In the genomic region with DNA sequence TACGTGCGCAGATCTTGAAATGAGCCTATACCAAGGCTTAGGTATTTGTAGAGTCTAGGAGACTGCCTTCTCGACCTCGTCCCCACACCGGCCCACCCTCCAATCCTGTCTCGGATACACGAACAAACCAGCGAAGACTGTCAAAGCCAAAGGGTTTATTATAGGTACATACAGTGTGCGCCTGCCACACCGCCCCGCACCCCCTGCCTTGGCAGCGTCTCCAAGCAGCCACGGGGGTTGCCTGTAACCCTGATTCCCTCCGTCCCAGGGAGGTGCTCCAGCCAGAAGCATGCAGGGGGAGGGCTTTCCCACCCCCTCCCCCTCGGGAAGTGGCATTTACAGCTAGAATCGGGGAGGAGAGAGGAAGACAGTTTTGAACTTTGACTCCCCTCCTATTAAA, we compare ENCODE assay signal across 8 mouse cellular contexts. TPM values are rescaled to one million over a fixed set of nuclear protein-coding genes. Genes with fewer than 3 reads are reported as not detected.
DNase-seq lines count a peak whose midpoint lies in the region; ATAC-seq and TF ChIP-seq lines count a peak whose summit lies in the region.

No protein-coding gene starts in this region.

- ATAC-seq in neural tube, embryonic 11.5 days (ENCODE audit: insufficient read depth, low FRiP score, low TSS enrichment): peak; percentile 35
- peak; percentile 20 for ATAC-seq in heart, embryonic 14.5 days (ENCODE audit: insufficient number of reproducible peaks, insufficient read depth, low FRiP score, low read depth)
- peak; percentile 47 for ATAC-seq in kidney, postnatal 0 days (replicated peaks; ENCODE audit: low FRiP score, low read depth)

- H3K27ac ChIP-seq in neural tube, embryonic 11.5 days (ENCODE audit: low read depth, low read length): no peak overlapping the region
- peak overlapping the region; percentile 71 to 85 for H3K27ac ChIP-seq in heart, embryonic 14.5 days (replicated peaks in 1 of 2; ENCODE audit: control insufficient read depth in 1 of 2, insufficient read depth in 1 of 2, low read depth in 2 of 2, low read length in 2 of 2)
- H3K27ac ChIP-seq in kidney, postnatal 0 days: peak overlapping the region; percentile 80

- H3K4me2 ChIP-seq in neural tube, embryonic 11.5 days (ENCODE audit: low read depth): peak overlapping the region; percentile 39
- peak overlapping the region; percentile 91 for H3K4me2 ChIP-seq in heart, embryonic 14.5 days (ENCODE audit: low read length)
- peak overlapping the region; percentile 82 for H3K4me2 ChIP-seq in kidney, postnatal 0 days (ENCODE audit: low read length)

- H3K4me1 ChIP-seq in neural tube, embryonic 11.5 days (ENCODE audit: control insufficient read depth, insufficient read depth, low read length): peaks cover 6% of the 10 kb centered on the region; the same call in 1 of the 2 replicates
- peaks cover 8 to 24% of the 10 kb centered on the region in 2 experiments for H3K4me1 ChIP-seq in heart, embryonic 14.5 days (ENCODE audit: control insufficient read depth in 2 of 2, insufficient read depth in 2 of 2, low read length in 2 of 2)
- peaks cover 14% of the 10 kb centered on the region; the same call in 1 of the 2 replicates for H3K4me1 ChIP-seq in kidney, postnatal 0 days (replicated peaks; ENCODE audit: insufficient read depth, low read length)

- no peaks in the 10 kb centered on the region for H3K9me3 ChIP-seq in neural tube, embryonic 11.5 days (ENCODE audit: control insufficient read depth, low read length)
- H3K9me3 ChIP-seq in heart, embryonic 14.5 days (ENCODE audit: control insufficient read depth, low read length): no peaks in the 10 kb centered on the region
- no peaks in the 10 kb centered on the region for H3K9me3 ChIP-seq in kidney, postnatal 0 days (replicated peaks; ENCODE audit: low read length)

- no peak for DNase-seq in neural tube, embryonic 11.5 days (ENCODE audit: low spot score)
- DNase-seq in neural tube, embryonic 10.5 days (ENCODE audit: extremely low spot score, low spot score): no peak
- peak; percentile 44 to 64 for DNase-seq in cerebellum, postnatal 25 days
- no peak for DNase-seq in kidney, postnatal 0 days (ENCODE audit: low spot score)
- peak; percentile 61 to 65 for DNase-seq in lung, postnatal 4 days
- DNase-seq in ovary, postnatal 36 days (ENCODE audit: low spot score): no peak
- DNase-seq in layer of hippocampus, postnatal 36 days: no peak

- H3K27me3 ChIP-seq in neural tube, embryonic 11.5 days (ENCODE audit: control insufficient read depth, insufficient read depth, low read length): peaks cover 23% of the 10 kb centered on the region
- no peaks in the 10 kb centered on the region for H3K27me3 ChIP-seq in heart, embryonic 14.5 days (ENCODE audit: control insufficient read depth, insufficient read depth, low read length)
- no peaks in the 10 kb centered on the region for H3K27me3 ChIP-seq in kidney, postnatal 0 days (ENCODE audit: insufficient read depth, low read length)

- peak overlapping the region; percentile 12; the same call in 1 of the 2 replicates for H3K9ac ChIP-seq in neural tube, embryonic 11.5 days (ENCODE audit: low read length)
- H3K9ac ChIP-seq in heart, embryonic 14.5 days (ENCODE audit: low read length): peak overlapping the region; percentile 72
- H3K9ac ChIP-seq in kidney, postnatal 0 days (ENCODE audit: low read depth, low read length): peak overlapping the region; percentile 54; the same call in 1 of the 2 replicates

- TF ChIP-seq CTCF in kidney, postnatal 0 days (IDR thresholded peaks at IDR 0.05; ENCODE audit: low read depth): no peak

- H3K4me3 ChIP-seq in neural tube, embryonic 11.5 days (ENCODE audit: low read depth, low read length): peak overlapping the region; percentile 57
- peak overlapping the region; percentile 63 to 67 for H3K4me3 ChIP-seq in heart, embryonic 14.5 days (ENCODE audit: control insufficient read depth in 1 of 2, insufficient read depth in 1 of 2, low read depth in 1 of 2, low read length in 2 of 2)
- peak overlapping the region; percentile 57 for H3K4me3 ChIP-seq in kidney, postnatal 0 days (replicated peaks; ENCODE audit: low read depth, low read length)

- 2% methylated on average over 16 of the region's 16 CpGs for WGBS in neural tube, embryonic 11.5 days
- 3% methylated on average over 16 of the region's 16 CpGs for WGBS in heart, embryonic 14.5 days
- 2% methylated on average over 16 of the region's 16 CpGs for WGBS in kidney, postnatal 0 days

- no peaks in the 10 kb centered on the region for H3K36me3 ChIP-seq in neural tube, embryonic 11.5 days (ENCODE audit: control insufficient read depth, insufficient read depth, low read length)
- H3K36me3 ChIP-seq in heart, embryonic 14.5 days (ENCODE audit: control insufficient read depth, insufficient read depth, low read length): peaks cover 6% of the 10 kb centered on the region; the same call in 1 of the 2 replicates
- 0 out of 2 replicates have a peak, but pooled peaks cover 7% of the 10 kb centered on the region for H3K36me3 ChIP-seq in kidney, postnatal 0 days (ENCODE audit: insufficient read depth, low read length)

RNA-seq across cellular contexts. Expression of gene Shkbp1, which starts 0.4 kb away (rescaled TPM):
- polyA plus RNA-seq in neural tube, embryonic 11.5 days (2014; fragmentation: Nextera tagmentation; extraction: Ambion mirVana): 52.8 and 55.2 TPM in 2 replicates
- polyA plus RNA-seq in heart, embryonic 14.5 days (2014; fragmentation: Nextera tagmentation; extraction: Ambion mirVana): 18.3 and 22.0 TPM in 2 replicates
- polyA plus RNA-seq in kidney, postnatal 0 days (2015; fragmentation: Nextera tagmentation; extraction: Ambion mirVana): 34.1 and 40.2 TPM in 2 replicates
- 10 to 100 TPM; 36.2 to 37.3 TPM for total RNA-seq in layer of hippocampus, postnatal 36 days (2021)

RNA-seq across cellular contexts. Expression of gene Gm20479, which starts 1.0 kb away (rescaled TPM):
- not detected in 2 replicates for polyA plus RNA-seq in neural tube, embryonic 11.5 days (2014; fragmentation: Nextera tagmentation; extraction: Ambion mirVana)
- polyA plus RNA-seq in heart, embryonic 14.5 days (2014; fragmentation: Nextera tagmentation; extraction: Ambion mirVana): not detected in 2 replicates
- 0.57 TPM in 1 of 2 replicates, not detected in the other for polyA plus RNA-seq in kidney, postnatal 0 days (2015; fragmentation: Nextera tagmentation; extraction: Ambion mirVana)
- not detected for total RNA-seq in layer of hippocampus, postnatal 36 days (2021)

RNA-seq across cellular contexts. Expression of gene Ltbp4, which starts 18.8 kb away (rescaled TPM):
- polyA plus RNA-seq in neural tube, embryonic 11.5 days (2014; fragmentation: Nextera tagmentation; extraction: Ambion mirVana): 7.0 and 8.0 TPM in 2 replicates
- polyA plus RNA-seq in heart, embryonic 14.5 days (2014; fragmentation: Nextera tagmentation; extraction: Ambion mirVana): 47.7 and 55.1 TPM in 2 replicates
- 41.7 and 43.8 TPM in 2 replicates for polyA plus RNA-seq in kidney, postnatal 0 days (2015; fragmentation: Nextera tagmentation; extraction: Ambion mirVana)
- 10 to 100 TPM; 52.8 to 59.6 TPM for total RNA-seq in layer of hippocampus, postnatal 36 days (2021)

Comparison
In these comparisons a context has a peak if more than half of its experiments do, and no peak if none do; other contexts are left out.
1. DNase-seq: peak in cerebellum, postnatal 25 days (2 of 2) and lung, postnatal 4 days (2 of 2); none in neural tube, embryonic 11.5 days (single experiment), neural tube, embryonic 10.5 days (single experiment), kidney, postnatal 0 days (single experiment), ovary, postnatal 36 days (single experiment) and layer of hippocampus, postnatal 36 days (0 of 2).
2. H3K4me2 ChIP-seq: peak in every context shown above with its lines; median percentile 91 in heart, embryonic 14.5 days; 82 in kidney, postnatal 0 days; 39 in neural tube, embryonic 11.5 days.
3. H3K9ac ChIP-seq: peak in every context shown above with its lines; median percentile 72 in heart, embryonic 14.5 days; 54 in kidney, postnatal 0 days; 12 in neural tube, embryonic 11.5 days.
4. Peak in every context shown above with its lines, with median percentiles within 50 percentile points of each other: ATAC-seq and H3K4me3 ChIP-seq.